Mouse (Mus musculus) E14TG2a.4 (cell line): ENCODE data around the gene Vmn1r54.
"Not testable (repeated sequence)": the region's sequence is repeated elsewhere in the genome, so short reads cannot be mapped to it uniquely, and the experiment has no call there.

Experiments used
- CTCF ChIP-seq: conservative IDR thresholded peaks from 2 replicates; pipeline ENCODE4 v1.5.1; 2014; ENCODE audit warnings: low read length
- POU5F1 ChIP-seq: IDR thresholded peaks from 2 replicates; pipeline ENCODE4 v1.6.1; 2014; ENCODE audit warnings: low read length, borderline replicate concordance

- TF ChIP-seq POU5F1, CTCF: not testable (repeated sequence)
Observed at GRCm38 (mm10) chr6:90202493-90202892, 43.6 kb upstream of the Vmn1r54 start, which contains the start of gene V1ra8.
